Mouse (Mus musculus) heart, adult 11 months (tissue): Measurements from ENCODE around the gene Nsdhl.

Source experiments
- DNase-seq: peaks from one replicate; pipeline ENCODE4 v3.0.0; 2022

Nsdhl gene

DNA sequence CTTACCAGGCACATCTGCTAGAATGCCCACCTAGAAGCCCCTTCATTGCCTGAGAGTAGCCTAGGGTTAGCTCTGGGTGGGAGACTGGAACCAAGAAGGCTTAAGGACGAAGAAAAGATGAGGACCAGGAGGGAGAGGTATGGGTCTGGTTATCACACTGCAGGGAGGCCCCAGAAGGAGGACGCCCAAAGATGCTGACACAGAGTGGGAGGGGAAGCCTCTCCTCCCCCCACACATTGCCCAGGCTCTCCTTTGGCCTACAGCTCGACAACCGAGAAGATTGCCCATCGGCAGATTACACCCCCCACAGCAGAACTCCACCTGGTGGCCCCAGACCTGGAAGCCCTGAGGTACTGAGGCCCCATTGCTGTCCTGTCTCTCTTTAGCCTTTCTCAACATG is 84.8 kb downstream of the Nsdhl start:
- peak; percentile 23 for DNase-seq

DNA sequence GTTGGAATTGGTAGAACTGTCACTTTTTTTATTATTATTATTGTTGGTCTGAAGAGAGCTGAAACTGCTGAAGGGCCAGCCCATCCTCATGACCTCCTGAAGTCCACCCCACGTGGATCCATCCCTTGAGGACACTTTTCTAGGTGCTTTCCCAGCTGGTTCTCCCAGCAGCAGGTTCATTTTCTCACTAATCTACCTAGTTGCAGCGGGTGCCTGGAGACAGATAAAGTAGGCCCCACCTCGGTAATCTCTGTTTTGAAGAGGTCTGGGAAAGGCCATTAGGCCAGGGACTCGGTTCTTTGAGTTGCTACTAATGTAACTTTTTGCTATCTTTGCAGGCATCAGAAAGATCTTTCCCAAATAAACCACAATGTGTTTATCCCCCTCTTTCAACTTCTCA is 87.3 kb downstream of the Nsdhl start:
- DNase-seq, result peak; percentile 76

DNA sequence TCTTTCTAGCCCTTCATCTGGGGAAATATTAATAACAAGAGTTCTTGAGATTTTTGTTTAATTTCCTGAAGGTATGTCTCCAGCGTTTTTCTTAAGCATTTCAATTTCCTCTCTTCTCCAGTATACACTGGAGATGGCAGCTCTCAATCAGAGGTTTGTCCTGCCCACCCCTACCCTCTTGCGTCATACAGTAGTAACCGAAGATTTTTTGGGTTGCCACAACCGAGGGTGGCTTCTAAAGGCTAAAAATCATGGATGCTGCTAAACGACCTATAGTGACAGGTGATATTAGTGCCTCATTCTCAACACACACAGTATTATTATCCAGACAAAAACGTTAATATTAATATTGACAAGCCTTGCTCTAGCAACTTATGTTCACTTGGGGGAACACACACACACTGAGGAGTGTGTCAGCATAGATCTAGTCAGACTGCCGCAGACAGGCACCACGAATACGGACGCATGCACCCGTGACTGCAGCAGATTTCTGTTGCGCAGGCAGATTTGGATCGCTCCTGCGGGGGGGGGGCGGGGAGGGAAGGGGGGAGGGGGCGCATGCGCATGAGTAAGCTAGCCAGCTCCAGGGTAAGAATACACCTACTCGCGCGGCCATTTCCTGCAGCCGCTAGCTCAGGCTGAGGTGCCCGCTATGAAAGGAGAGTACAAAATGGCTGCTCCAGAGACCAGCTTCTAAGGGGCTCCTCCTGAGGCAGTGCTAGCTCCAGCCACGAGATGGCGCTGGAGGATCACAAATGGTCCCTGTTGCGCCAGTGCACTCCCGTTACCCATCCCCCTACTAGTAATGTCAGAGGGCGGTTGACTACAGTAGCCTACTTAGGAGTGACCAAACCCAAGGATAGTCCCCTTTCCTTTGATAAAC is 89.5 kb downstream of the Nsdhl start:
- peak; percentile 100 for DNase-seq
